Mouse (Mus musculus): ENCODE measurements at regions not wholly inside any gene's neighbourhood (a gene's known extent, or its start where the extent isn't known, plus 50 kb on each side); places are given as distances from the start of the nearest gene placed in this dataset.
"Not testable (repeated sequence)": the region's sequence is repeated elsewhere in the genome, so short reads cannot be mapped to it uniquely, and the experiment has no call there.

- no peak for DNase-seq (ENCODE audit: low read depth, low spot score)
These were observed 526.0 kb upstream of the Agtr1b start for GRCm38 (mm10) chr3:20892916-20893430.

DNA sequence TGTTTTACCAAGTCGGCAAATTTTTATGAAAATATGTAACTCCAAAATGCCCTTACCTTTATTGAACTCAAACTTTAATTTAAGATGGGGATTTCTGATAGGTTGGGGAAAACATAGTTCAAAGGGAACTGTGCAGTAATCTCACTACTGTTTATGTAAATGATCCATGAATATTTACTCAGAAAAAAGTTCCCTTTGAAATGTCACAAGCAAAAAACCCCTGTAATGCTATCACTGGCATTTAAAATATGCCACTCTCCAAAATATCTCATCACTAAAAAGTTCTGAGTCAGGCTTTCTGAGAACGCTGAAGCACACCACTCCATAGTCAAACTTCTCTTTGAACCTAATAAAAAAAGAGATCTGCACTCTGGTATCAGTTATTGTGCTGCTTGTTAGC is 497.3 kb upstream of the Agtr1b start:
- DNase-seq (ENCODE audit: low read depth, low spot score): peak; percentile 35

DNA sequence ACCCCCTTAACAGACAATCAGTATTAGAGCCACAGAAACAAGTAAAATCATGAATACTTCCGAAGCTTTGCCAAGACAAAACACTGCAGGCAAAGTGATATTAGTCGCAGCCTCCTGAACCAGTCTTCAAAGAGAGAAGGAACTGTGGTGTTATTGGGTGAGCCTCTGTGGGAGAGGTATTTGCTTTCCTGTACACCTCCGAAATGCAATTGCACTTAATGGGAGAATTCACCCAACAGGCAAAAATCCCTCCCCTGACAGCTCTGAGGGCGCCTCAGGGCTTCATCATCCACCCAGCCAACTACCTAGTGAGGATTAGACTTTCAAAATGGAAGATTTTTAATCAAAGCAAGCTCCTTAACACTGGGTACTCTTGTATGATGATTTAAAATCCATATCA is 464.1 kb upstream of the Agtr1b start:
- DNase-seq (ENCODE audit: low read depth, low spot score): no peak

GRCm38 (mm10) chr3:20829391-20829790 is 462.4 kb upstream of the Agtr1b start:
- DNase-seq (ENCODE audit: low read depth, low spot score): no peak

DNA sequence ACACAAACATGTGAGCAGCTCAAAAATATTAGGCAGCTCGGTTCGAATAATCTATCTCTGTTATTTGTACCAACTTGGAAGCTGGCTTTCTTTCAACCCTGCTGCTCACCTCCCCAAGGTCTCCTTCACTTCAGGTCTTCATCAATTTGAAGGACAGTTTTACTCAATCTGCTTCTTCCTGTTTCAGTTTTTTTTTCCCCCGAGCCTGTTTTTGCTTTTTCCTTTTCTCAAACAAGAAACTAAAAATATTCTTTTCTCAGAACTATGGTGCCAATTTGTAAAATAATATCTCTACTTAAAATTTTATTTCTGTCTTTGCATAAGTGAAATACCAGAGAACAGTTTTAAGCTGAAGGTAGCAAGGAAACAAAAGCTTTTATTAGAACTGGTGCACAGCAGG is 461.8 kb upstream of the Agtr1b start:
- no peak for DNase-seq (ENCODE audit: low read depth, low spot score)

- DNase-seq (ENCODE audit: low read depth, low spot score): no peak
These were observed 458.8 kb upstream of the Agtr1b start for GRCm38 (mm10) chr3:20825661-20826334.

- no peak for DNase-seq (ENCODE audit: low read depth, low spot score)
These were observed 455.2 kb upstream of the Agtr1b start for GRCm38 (mm10) chr3:20822226-20822625.

DNA sequence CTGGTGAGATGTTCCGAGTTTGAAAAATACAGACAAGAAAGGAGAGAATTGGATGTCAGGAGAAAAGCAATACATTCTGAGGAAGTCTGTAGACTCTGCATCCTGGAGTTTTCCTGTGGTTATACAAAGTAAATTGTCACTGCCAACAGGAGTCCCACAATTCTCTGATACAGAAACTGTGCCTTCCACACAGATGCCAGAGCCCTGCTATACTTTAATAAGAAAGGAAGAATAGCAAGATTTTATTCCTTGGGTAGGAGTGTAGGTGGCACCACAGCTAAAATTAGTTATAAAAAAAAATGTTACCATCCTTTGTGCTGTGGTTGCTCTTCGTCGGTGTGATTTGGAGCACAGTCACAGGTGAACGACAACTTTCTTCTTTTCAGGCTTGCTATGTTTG is 454.7 kb upstream of the Agtr1b start:
- DNase-seq (ENCODE audit: low read depth, low spot score): no peak

- no peak for DNase-seq (ENCODE audit: low read depth, low spot score)
These were observed 453.1 kb upstream of the Agtr1b start for GRCm38 (mm10) chr3:20820047-20820446.

GRCm38 (mm10) chr3:20819586-20819985 is 452.6 kb upstream of the Agtr1b start:
- no peak for DNase-seq (ENCODE audit: low read depth, low spot score)

DNA sequence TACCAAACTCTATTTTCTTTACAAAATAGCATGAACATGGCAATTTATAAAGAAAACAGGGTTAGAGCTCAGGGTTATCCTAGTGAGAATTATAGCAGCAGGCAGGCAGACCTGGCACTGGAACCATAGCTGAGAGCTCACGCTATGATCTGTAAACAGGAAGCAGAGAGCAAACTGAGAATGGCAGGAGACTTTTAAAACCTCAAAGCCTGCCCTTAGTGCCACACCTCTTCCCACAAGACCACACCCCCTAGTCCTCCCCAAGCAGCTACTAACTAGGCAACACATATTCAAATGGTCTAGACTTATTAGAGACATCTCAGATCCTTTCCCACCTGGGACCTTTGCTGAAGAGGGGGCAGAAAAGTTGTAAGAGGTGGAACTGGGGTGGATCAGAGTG is 449.6 kb upstream of the Agtr1b start:
- peak; percentile 22 for DNase-seq (ENCODE audit: low read depth, low spot score)

DNA sequence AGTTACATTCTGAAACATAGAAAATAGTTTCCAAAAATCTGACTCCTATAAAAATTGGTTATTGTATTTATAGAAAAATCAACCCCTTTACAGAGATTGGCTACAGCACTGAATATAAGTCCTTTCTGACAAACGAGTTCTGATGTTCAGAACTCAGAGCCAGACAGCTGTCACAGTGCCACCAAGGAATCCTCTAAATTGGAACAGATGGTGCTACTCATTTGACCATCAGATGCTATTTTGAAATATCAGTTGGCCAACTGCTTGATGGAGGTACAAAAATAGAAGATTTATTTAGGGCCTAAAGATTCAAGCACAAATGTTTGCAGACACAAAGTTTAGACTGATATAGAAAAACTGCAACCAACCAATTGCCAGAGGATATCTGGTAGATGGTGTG is 427.3 kb upstream of the Agtr1b start:
- no peak for DNase-seq (ENCODE audit: low read depth, low spot score)

GRCm38 (mm10) chr3:20792503-20792902 is 425.5 kb upstream of the Agtr1b start:
- DNase-seq (ENCODE audit: low read depth, low spot score): no peak

DNA sequence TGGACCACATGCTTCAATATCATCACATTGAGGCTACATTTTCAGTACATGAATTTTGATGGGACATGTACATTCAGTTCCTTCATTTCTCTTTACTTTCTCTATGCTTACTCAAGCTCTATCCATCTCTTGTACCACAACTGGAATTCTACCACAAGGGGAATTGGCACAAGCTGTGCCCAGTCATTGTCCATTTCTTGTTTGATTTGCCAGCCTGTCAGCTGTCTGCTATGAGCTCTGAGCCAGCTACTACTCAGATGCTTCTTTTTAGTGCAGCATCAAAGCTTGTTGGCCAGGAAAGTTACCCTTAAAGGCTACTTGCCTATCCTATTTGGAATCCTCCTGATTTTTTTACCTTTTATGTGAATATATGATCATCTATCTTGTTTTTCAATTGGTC is 410.9 kb upstream of the Agtr1b start:
- DNase-seq (ENCODE audit: low read depth, low spot score): no peak

GRCm38 (mm10) chr3:20776964-20777304 is 410.0 kb upstream of the Agtr1b start:
- no peak for DNase-seq (ENCODE audit: low read depth, low spot score)

DNA sequence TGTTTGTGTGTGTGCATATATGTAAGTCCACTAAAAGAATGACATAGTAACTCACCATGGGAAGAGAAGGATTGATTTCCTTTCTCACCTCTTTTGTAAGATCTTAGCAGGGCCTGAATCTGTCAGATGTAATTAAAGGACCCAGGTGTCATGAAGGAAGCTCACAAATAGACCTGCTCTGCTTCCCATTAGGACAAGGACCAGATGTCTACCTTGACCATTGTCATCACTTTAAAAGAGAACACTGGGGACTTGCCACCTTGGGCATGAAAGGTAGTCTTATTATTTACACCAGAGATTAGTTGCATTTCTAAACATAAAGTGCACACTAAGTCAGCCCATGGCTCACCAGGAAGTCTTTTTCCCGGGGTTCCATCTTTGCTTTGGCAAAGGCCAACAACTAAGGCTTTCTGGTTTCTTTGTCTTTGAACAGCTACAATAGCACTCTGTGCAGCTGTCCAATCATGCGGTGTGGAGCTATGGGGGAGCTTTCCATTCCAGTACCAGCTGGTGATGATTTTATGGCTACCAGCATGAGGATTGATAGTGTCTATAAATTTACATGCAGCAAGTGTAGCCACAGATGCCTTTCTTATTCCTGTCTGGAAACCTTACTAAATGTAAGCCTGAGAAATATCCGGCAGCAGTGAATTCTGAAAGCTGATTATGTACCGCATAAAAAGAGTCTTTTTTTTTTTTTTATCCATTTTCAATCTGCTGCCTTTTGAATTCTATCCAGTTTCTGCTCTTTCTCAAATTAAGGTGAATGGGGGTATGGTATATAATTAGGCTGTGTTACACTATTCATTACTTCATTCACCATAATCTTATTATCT is 409.4 kb upstream of the Agtr1b start:
- DNase-seq (ENCODE audit: low read depth, low spot score): no peak

GRCm38 (mm10) chr3:20734302-20734701 is 367.3 kb upstream of the Agtr1b start:
- DNase-seq (ENCODE audit: low read depth, low spot score): no peak

- no peak for DNase-seq (ENCODE audit: low read depth, low spot score)
These were observed 365.0 kb upstream of the Agtr1b start for GRCm38 (mm10) chr3:20732005-20732404.

DNA sequence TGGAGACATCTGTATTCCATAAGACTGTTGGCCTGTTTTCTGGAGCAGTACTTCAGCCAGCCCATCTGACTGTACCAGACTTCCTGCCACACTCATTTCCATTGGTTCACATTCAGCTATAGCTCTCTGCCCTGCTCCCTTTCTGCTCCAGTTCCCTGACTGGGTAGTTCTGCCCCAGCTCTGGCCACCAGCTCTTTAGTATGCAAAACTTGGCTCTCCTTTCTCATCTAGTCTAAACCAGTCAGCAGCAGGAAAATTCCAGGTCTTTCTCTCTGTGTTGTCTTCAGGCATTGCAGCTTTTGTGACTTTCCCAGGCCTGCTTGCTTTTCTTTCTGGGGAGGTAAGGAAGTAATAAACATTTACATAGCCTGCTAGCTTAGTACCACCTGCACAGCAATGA is 363.5 kb upstream of the Agtr1b start:
- no peak for DNase-seq (ENCODE audit: low read depth, low spot score)

DNA sequence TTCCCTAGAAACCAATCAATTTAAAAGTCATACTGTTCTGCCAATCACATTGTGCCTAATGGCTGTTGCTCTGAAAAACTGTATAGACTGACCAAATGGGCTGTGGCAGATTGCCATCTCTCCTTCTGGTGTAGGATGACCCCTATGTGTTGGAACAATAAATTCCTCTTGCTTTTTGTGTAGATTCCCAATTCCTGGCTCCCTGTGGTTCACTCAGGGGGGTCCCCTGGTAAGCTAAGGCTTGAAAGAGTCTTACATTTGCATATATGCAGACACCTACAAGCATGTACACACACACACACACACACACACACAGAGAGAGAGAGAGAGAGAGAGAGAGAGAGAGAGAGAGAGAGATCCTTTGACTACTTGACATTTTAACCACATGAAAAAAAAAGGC is 362.8 kb upstream of the Agtr1b start:
- DNase-seq (ENCODE audit: low read depth, low spot score): not testable (repeated sequence)

DNA sequence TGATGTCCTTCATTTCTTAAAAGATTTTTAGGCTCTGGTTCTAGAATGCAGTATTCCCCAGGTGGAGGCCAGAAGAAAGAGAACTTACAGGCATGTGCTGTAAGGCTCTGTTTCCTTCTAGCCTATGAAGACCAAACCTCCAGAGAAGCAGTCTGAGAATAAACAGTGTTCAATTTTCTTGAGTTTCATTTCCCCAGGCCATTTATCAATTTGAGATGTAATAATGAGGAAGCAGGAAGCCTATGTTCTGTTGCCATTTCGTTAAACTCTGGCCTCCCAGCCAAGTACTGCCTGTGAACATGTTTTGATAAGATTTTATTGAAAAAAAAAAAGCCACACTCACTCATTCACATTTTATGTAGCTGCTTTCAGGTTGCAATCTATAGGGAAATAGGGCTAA is 347.7 kb upstream of the Agtr1b start:
- DNase-seq (ENCODE audit: low read depth, low spot score): no peak

DNA sequence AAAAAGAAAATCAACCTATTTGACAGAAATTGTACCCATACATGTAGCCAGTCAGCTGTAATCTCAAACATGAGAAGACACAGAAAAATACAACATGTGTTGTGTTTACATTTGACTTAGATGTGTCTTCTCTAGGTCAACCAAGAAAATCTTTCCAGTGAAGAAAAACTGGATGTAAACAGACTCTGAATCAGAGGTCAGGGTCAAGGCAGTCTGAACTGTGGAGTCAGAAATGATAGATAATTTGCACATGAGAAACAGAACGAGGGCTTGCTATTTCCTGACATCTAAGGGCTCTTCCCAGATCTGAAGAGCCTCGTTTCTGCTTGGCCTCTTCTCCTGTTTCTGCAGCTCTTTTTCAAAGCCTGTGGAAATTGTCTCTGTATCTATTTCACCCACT is 342.7 kb upstream of the Agtr1b start:
- no peak for DNase-seq (ENCODE audit: low read depth, low spot score)

DNA sequence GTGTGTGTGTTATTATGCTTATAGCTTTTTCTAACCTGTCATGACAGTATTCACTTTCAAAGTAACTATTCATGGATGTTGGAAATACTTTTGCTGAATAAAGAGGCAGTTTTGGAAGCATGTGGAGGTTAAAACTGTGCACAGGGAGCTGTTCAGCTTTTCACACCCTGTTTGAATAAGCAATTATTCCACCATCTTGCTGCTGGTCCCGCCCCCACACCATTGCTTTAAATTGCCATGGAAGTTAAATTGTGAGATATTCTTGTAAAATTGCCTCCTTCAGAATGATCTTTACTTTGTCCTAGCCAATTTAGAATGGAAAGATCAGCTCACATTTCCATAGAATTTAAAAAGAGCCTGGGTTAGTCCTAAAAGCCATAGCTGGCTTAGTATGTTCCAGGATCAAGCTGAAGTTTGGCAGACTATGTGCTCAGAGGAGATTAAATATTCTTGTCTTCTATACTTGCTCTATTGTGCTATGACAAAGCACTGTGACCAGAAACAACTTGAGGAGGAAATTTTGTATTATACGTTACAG is 328.4 kb upstream of the Agtr1b start:
- DNase-seq (ENCODE audit: low read depth, low spot score): no peak
